Mouse (Mus musculus): Measurements from ENCODE around the gene Zfhx3. TPM values are rescaled to one million over a fixed set of nuclear protein-coding genes. Genes with fewer than 3 reads are reported as not detected.

The Zfhx3 gene
- polyA plus RNA-seq, 1 experiment from 2014 or later = 4.3 TPM

- CTCF ChIA-PET = no interaction called here
- no peaks in the 10 kb centered on the region for H3K27me3 ChIP-seq
- DNase-seq (ENCODE audit: low read depth, low spot score) (no peak), ATAC-seq (no peak)
- POLR2A ChIA-PET = no interaction called here
- no peak for TF ChIP-seq CTCF (IDR thresholded peaks at IDR 0.05)
- in situ Hi-C loops (cut with MboI; ENCODE audit: low pct_unique_long_range_greater_than_20kb) = no loop called here
Measured at GRCm38 (mm10) chr8:108362421-108362820, 420.0 kb downstream of the Zfhx3 start.

- in situ Hi-C loops (cut with MboI; ENCODE audit: low pct_unique_long_range_greater_than_20kb) = no loop called here
- TF ChIP-seq CTCF (IDR thresholded peaks at IDR 0.05) = no peak
- DNase-seq (ENCODE audit: low read depth, low spot score) (no peak), ATAC-seq (no peak)
- POLR2A ChIA-PET = interaction anchor here (0.7 kb wide), 1 partner anchor 19 kb away, joined by 4 read pairs; no protein-coding TSS in a partner anchor
- CTCF ChIA-PET = no interaction called here
- no peaks in the 10 kb centered on the region for H3K27me3 ChIP-seq
Measured at GRCm38 (mm10) chr8:108363435-108363834, 421.0 kb downstream of the Zfhx3 start.

- TF ChIP-seq CTCF (IDR thresholded peaks at IDR 0.05) = no peak
- in situ Hi-C loops (cut with MboI; ENCODE audit: low pct_unique_long_range_greater_than_20kb) = no loop called here
- no peaks in the 10 kb centered on the region for H3K27me3 ChIP-seq
- no peak for DNase-seq (ENCODE audit: low read depth, low spot score)
- no peak for ATAC-seq
- ChIA-PET POLR2A (no interaction called here), CTCF (no interaction called here)
Measured at GRCm38 (mm10) chr8:108363856-108364255, 421.4 kb downstream of the Zfhx3 start.

GRCm38 (mm10) chr8:108369081-108369480 lies 426.6 kb downstream of the Zfhx3 start:
- CTCF ChIA-PET = no interaction called here
- in situ Hi-C loops (cut with MboI; ENCODE audit: low pct_unique_long_range_greater_than_20kb) = no loop called here
- H3K27me3 ChIP-seq = no peaks in the 10 kb centered on the region
- DNase-seq (ENCODE audit: low read depth, low spot score) = peak; percentile 60
- POLR2A ChIA-PET = no interaction called here
- TF ChIP-seq CTCF (IDR thresholded peaks at IDR 0.05) = no peak
- ATAC-seq = peak; percentile 92

GRCm38 (mm10) chr8:108370731-108371130 lies 428.3 kb downstream of the Zfhx3 start:
- ATAC-seq (no peak), DNase-seq (ENCODE audit: low read depth, low spot score) (no peak)
- TF ChIP-seq CTCF (IDR thresholded peaks at IDR 0.05) = no peak
- ChIA-PET CTCF (interaction anchor here (1.4 kb wide), 1 partner anchor 14 kb away, joined by 3 read pairs; no protein-coding TSS in a partner anchor), POLR2A (no interaction called here)
- in situ Hi-C loops (cut with MboI; ENCODE audit: low pct_unique_long_range_greater_than_20kb) = no loop called here
- no peaks in the 10 kb centered on the region for H3K27me3 ChIP-seq

GRCm38 (mm10) chr8:108373046-108373445 lies 430.6 kb downstream of the Zfhx3 start:
- no peak for DNase-seq (ENCODE audit: low read depth, low spot score)
- in situ Hi-C loops (cut with MboI; ENCODE audit: low pct_unique_long_range_greater_than_20kb) = no loop called here
- CTCF ChIA-PET = interaction anchor here (1.2 kb wide), 1 partner anchor 418 kb away, joined by 3 read pairs; no protein-coding TSS in a partner anchor

GRCm38 (mm10) chr8:108378036-108378435 lies 435.6 kb downstream of the Zfhx3 start:
- H3K27me3 ChIP-seq = peaks cover 14% of the 10 kb centered on the region
- ChIA-PET CTCF (no interaction called here), POLR2A (no interaction called here)
- no peak for TF ChIP-seq CTCF (IDR thresholded peaks at IDR 0.05)
- in situ Hi-C loops (cut with MboI; ENCODE audit: low pct_unique_long_range_greater_than_20kb) = no loop called here
- DNase-seq (ENCODE audit: low read depth, low spot score) = no peak
- no peak for ATAC-seq

More at GRCm38 (mm10) chr8:108373046-108373445, 430.6 kb downstream of the Zfhx3 start:
- no peak for TF ChIP-seq CTCF (IDR thresholded peaks at IDR 0.05)
- POLR2A ChIA-PET = interaction anchor here (0.6 kb wide), 1 partner anchor 76 kb away, joined by 3 read pairs; no protein-coding TSS in a partner anchor
- no peaks in the 10 kb centered on the region for H3K27me3 ChIP-seq
- no peak for ATAC-seq

- no peak for ATAC-seq
- in situ Hi-C loops (cut with MboI; ENCODE audit: low pct_unique_long_range_greater_than_20kb) = no loop called here
- H3K27me3 ChIP-seq = peaks cover 24% of the 10 kb centered on the region
- no peak for DNase-seq (ENCODE audit: low read depth, low spot score)
- ChIA-PET CTCF (no interaction called here), POLR2A (no interaction called here)
- TF ChIP-seq CTCF (IDR thresholded peaks at IDR 0.05) = no peak
Measured at GRCm38 (mm10) chr8:108383121-108383520, 440.7 kb downstream of the Zfhx3 start.

GRCm38 (mm10) chr8:108387160-108387912 lies 444.9 kb downstream of the Zfhx3 start:
- no peak for TF ChIP-seq CTCF (IDR thresholded peaks at IDR 0.05)
- no peak for DNase-seq (ENCODE audit: low read depth, low spot score)
- H3K27me3 ChIP-seq = peaks cover 11% of the 10 kb centered on the region
- no peak for ATAC-seq
- POLR2A ChIA-PET = no interaction called here
- in situ Hi-C loops (cut with MboI; ENCODE audit: low pct_unique_long_range_greater_than_20kb) = no loop called here
- CTCF ChIA-PET = no interaction called here

GRCm38 (mm10) chr8:108387913-108388274 lies 445.4 kb downstream of the Zfhx3 start:
- in situ Hi-C loops (cut with MboI; ENCODE audit: low pct_unique_long_range_greater_than_20kb) = no loop called here
- TF ChIP-seq CTCF (IDR thresholded peaks at IDR 0.05) = no peak

GRCm38 (mm10) chr8:108392909-108393308 lies 450.5 kb downstream of the Zfhx3 start:
- ATAC-seq (no peak), DNase-seq (ENCODE audit: low read depth, low spot score) (no peak)
- in situ Hi-C loops (cut with MboI; ENCODE audit: low pct_unique_long_range_greater_than_20kb) = no loop called here
- ChIA-PET CTCF (no interaction called here), POLR2A (interaction anchor here (0.5 kb wide), 1 partner anchor 159 kb away, joined by 3 read pairs; no protein-coding TSS in a partner anchor)
- TF ChIP-seq CTCF (IDR thresholded peaks at IDR 0.05) = no peak
- H3K27me3 ChIP-seq = no peaks in the 10 kb centered on the region

More at GRCm38 (mm10) chr8:108387913-108388274, 445.4 kb downstream of the Zfhx3 start:
- ATAC-seq (no peak), DNase-seq (ENCODE audit: low read depth, low spot score) (no peak)
- ChIA-PET CTCF (no interaction called here), POLR2A (no interaction called here)
- H3K27me3 ChIP-seq = peaks cover 11% of the 10 kb centered on the region

All from Patski (cell line).